Mouse (Mus musculus): ENCODE data around the gene Gm17190. TPM values are rescaled to one million over a fixed set of nuclear protein-coding genes. Genes with fewer than 3 reads are reported as not detected.

The Gm17190 gene
- polyA plus RNA-seq, 1 experiment from 2014 or later, result not detected

DNA sequence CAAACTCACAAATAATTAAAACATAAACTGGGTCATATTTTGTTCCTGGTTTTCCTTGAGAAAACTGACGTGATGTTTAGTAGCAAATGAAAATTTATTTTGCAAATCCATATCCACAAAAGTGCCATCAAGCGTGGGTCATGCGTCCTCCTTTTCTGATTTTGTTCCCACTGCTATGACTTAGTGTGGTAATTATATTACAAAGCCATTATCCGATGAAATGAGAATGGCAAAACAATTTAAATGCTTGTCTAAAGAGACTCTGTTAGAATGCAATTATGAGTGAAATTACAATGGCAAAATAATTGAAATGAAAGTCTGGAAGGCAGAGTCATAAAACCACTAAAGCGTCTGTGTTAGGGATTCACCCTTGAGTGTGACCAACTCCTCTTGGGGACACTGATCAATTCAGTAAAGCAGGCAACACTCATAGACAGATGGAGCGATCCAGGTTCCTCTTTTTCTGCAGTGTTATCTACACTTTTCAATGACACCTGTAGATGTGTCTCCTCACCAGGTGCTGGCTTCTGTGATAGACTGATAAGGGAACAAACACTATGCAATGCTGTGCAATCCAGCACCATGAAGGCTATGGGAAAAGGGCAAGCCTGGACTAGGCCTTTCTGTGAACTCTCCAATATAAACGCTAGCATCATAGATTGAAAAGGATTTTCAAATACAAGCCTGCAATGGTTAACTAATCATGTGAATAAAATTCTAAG lies 3.9 kb downstream of the Gm17190 start:
- no peaks in the 10 kb centered on the region for H3K36me3 ChIP-seq (ENCODE audit: insufficient read depth, low read length)
- no peaks in the 10 kb centered on the region for H3K9me3 ChIP-seq (ENCODE audit: low read length)
- H3K4me2 ChIP-seq (replicated peaks; ENCODE audit: low read depth, low read length), result no peak overlapping the region
- H3K4me1 ChIP-seq (ENCODE audit: insufficient read depth, low read depth, low read length), result no peaks in the 10 kb centered on the region
- DNase-seq (ENCODE audit: low spot score), result no peak
- H3K4me3 ChIP-seq (ENCODE audit: low read depth, low read length), result no peak overlapping the region
- ATAC-seq, result no peak
- TF ChIP-seq CTCF (IDR thresholded peaks at IDR 0.05), result no peak
- no peak for TF ChIP-seq EP300 (IDR thresholded peaks at IDR 0.05)
- WGBS, result 70% methylated on average over 7 of the region's 7 CpGs
- no peaks in the 10 kb centered on the region for H3K27me3 ChIP-seq (replicated peaks; ENCODE audit: insufficient read depth, low read length)
- H3K27ac ChIP-seq (ENCODE audit: low read length), result no peak overlapping the region
- H3K9ac ChIP-seq (replicated peaks; ENCODE audit: low read depth), result no peak overlapping the region

DNA sequence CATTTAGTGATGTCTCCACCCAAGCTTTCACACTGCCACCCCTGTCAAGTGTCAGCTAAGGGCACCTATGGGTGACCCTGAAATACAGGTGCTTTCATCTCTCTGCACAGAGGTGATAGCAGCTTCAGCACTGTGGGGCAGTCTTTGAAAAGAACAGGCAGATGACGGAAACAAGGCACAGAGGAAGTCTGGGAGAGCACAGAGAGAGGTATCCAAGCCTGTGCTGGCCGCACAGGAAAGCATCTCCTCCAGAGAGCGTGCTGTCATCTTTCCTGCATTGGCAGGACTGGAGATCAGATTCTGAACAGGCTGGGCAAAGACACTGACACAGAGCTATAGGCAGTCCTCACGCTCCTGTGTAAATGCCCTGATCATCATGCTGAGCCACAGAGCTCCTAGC lies 9.1 kb downstream of the Gm17190 start:
- Histone ChIP-seq H3K9ac (replicated peaks; ENCODE audit: low read depth) (no peak overlapping the region), H3K27ac (ENCODE audit: low read length) (no peak overlapping the region), H3K4me1 (ENCODE audit: insufficient read depth, low read depth, low read length) (no peaks in the 10 kb centered on the region), H3K36me3 (ENCODE audit: insufficient read depth, low read length) (no peaks in the 10 kb centered on the region), H3K4me3 (ENCODE audit: low read depth, low read length) (no peak overlapping the region), H3K4me2 (replicated peaks; ENCODE audit: low read depth, low read length) (no peak overlapping the region), H3K27me3 (replicated peaks; ENCODE audit: insufficient read depth, low read length) (no peaks in the 10 kb centered on the region), H3K9me3 (ENCODE audit: low read length) (no peaks in the 10 kb centered on the region)
- ATAC-seq (no peak), DNase-seq (ENCODE audit: low spot score) (no peak)
- no peak for TF ChIP-seq CTCF (IDR thresholded peaks at IDR 0.05)
- TF ChIP-seq EP300 (IDR thresholded peaks at IDR 0.05), result no peak
- WGBS, result 58% methylated on average over 4 of the region's 4 CpGs

DNA sequence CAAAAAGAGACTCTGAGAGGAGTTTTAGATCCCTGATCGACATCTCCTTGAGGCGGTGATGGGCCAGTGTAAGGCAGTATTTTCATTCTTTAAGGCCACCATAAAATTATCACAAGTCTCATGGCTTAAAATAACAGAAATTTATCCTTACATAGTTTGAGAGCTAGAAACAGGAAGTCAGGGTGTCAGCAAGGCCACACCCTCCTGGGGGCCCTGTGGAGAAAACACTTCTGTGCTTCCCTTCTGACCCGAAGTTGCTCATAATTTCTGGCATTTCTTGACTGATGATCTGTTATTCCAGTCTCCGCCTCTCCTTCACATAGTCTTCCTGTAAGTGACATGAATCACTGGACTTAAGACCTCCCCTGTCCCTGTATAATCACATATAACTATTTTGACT lies 24.5 kb downstream of the Gm17190 start:
- 64% methylated on average over 4 of the region's 4 CpGs for WGBS
- DNase-seq (ENCODE audit: low spot score) (peak; percentile 7), ATAC-seq (no peak)
- Histone ChIP-seq H3K4me2 (replicated peaks; ENCODE audit: low read depth, low read length) (no peak overlapping the region), H3K9me3 (ENCODE audit: low read length) (no peaks in the 10 kb centered on the region), H3K4me3 (ENCODE audit: low read depth, low read length) (no peak overlapping the region), H3K27ac (ENCODE audit: low read length) (no peak overlapping the region), H3K4me1 (ENCODE audit: insufficient read depth, low read depth, low read length) (no peaks in the 10 kb centered on the region), H3K27me3 (replicated peaks; ENCODE audit: insufficient read depth, low read length) (no peaks in the 10 kb centered on the region), H3K9ac (replicated peaks; ENCODE audit: low read depth) (no peak overlapping the region), H3K36me3 (ENCODE audit: insufficient read depth, low read length) (no peaks in the 10 kb centered on the region)
- TF ChIP-seq CTCF (IDR thresholded peaks at IDR 0.05) (no peak), EP300 (IDR thresholded peaks at IDR 0.05) (no peak)

DNA sequence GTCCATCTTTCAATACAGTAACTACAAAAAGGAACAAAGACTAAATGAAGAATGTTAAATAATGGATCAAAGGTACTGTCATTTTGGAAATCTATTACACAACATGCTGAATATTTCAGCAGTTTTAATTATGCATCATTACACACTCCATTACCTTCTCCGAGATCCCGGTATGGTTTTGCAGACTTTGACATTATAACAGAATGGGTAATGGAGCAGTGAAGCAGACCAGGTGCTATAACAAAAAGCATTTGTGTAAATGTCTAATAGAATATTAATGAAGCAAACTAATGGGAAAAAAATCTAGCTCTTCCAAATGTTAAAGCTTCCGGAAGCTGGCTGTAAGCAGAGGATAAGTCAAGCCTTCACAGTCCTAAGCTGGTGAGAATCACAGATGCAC lies 28.9 kb downstream of the Gm17190 start:
- Histone ChIP-seq H3K27ac (ENCODE audit: low read length) (no peak overlapping the region), H3K4me2 (replicated peaks; ENCODE audit: low read depth, low read length) (no peak overlapping the region), H3K9me3 (ENCODE audit: low read length) (no peaks in the 10 kb centered on the region), H3K9ac (replicated peaks; ENCODE audit: low read depth) (no peak overlapping the region), H3K27me3 (replicated peaks; ENCODE audit: insufficient read depth, low read length) (no peaks in the 10 kb centered on the region), H3K4me3 (ENCODE audit: low read depth, low read length) (no peak overlapping the region), H3K36me3 (ENCODE audit: insufficient read depth, low read length) (no peaks in the 10 kb centered on the region), H3K4me1 (ENCODE audit: insufficient read depth, low read depth, low read length) (no peaks in the 10 kb centered on the region)
- WGBS, result 87% methylated on average over 3 of the region's 3 CpGs
- TF ChIP-seq CTCF (IDR thresholded peaks at IDR 0.05) (no peak), EP300 (IDR thresholded peaks at IDR 0.05) (no peak)
- no peak for DNase-seq (ENCODE audit: low spot score)
- ATAC-seq, result no peak

DNA sequence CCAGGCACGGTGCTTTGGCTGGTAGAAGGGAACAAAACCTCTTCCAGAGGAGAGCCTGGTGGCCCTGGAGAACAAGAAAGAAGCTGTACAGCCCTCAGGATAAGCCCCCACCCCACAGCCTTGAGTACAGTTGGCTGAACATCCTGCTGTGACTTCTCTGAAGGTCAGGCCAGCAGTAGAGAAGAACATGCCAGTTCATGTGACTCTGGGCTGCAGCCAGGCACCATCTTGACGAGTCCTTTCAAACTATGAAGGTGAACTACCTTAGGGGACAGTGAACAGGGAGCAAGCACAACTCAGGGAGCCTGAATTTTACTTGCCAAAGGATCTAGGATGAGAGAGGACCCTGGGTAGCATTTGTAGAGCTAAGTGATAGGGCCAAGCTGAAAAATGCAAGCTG lies 30.9 kb downstream of the Gm17190 start:
- H3K4me3 ChIP-seq (ENCODE audit: low read depth, low read length), result no peak overlapping the region
- H3K27me3 ChIP-seq (replicated peaks; ENCODE audit: insufficient read depth, low read length), result no peaks in the 10 kb centered on the region
- no peak overlapping the region for H3K4me2 ChIP-seq (replicated peaks; ENCODE audit: low read depth, low read length)
- H3K9ac ChIP-seq (replicated peaks; ENCODE audit: low read depth), result no peak overlapping the region
- no peaks in the 10 kb centered on the region for H3K4me1 ChIP-seq (ENCODE audit: insufficient read depth, low read depth, low read length)
- 63% methylated on average over 2 of the region's 2 CpGs for WGBS
- no peak overlapping the region for H3K27ac ChIP-seq (ENCODE audit: low read length)
- H3K36me3 ChIP-seq (ENCODE audit: insufficient read depth, low read length), result no peaks in the 10 kb centered on the region
- TF ChIP-seq CTCF (IDR thresholded peaks at IDR 0.05) (no peak), EP300 (IDR thresholded peaks at IDR 0.05) (no peak)
- DNase-seq (ENCODE audit: low spot score) (no peak), ATAC-seq (no peak)
- no peaks in the 10 kb centered on the region for H3K9me3 ChIP-seq (ENCODE audit: low read length)

DNA sequence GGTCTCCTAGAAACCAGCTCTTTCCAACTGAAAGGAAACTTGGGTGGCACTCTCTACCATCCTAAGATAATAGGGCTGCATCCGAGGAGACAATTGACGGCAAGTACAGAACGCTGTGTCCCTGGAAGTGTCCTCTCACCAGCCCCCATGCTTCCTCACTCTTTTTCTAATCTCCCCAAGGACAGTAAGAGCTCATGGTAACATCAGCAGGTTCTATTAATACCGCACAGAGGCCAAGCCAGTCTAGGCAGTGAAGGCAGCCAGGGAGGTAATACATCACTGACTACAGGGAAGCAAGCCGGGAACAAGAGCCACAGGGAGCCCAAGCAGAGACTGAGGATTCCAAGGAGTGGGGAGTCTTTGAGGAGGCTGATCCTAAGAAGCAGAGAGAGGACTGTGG lies 43.2 kb downstream of the Gm17190 start:
- H3K4me2 ChIP-seq (replicated peaks; ENCODE audit: low read depth, low read length), result no peak overlapping the region
- ATAC-seq, result no peak
- H3K4me1 ChIP-seq (ENCODE audit: insufficient read depth, low read depth, low read length), result no peaks in the 10 kb centered on the region
- TF ChIP-seq EP300 (IDR thresholded peaks at IDR 0.05) (no peak), CTCF (IDR thresholded peaks at IDR 0.05) (no peak)
- H3K36me3 ChIP-seq (ENCODE audit: insufficient read depth, low read length), result no peaks in the 10 kb centered on the region
- no peak overlapping the region for H3K27ac ChIP-seq (ENCODE audit: low read length)
- no peak overlapping the region for H3K4me3 ChIP-seq (ENCODE audit: low read depth, low read length)
- no peak overlapping the region for H3K9ac ChIP-seq (replicated peaks; ENCODE audit: low read depth)
- no peaks in the 10 kb centered on the region for H3K9me3 ChIP-seq (ENCODE audit: low read length)
- H3K27me3 ChIP-seq (replicated peaks; ENCODE audit: insufficient read depth, low read length), result 0 out of 2 replicates have a peak, but pooled peaks cover 8% of the 10 kb centered on the region
- WGBS, result 69% methylated on average over 5 of the region's 5 CpGs
- no peak for DNase-seq (ENCODE audit: low spot score)

Measured in lung, postnatal 0 days (tissue).